Mouse (Mus musculus): ENCODE results near the gene Tmbim6. TPM values are rescaled to one million over a fixed set of nuclear protein-coding genes. Genes with fewer than 3 reads are reported as not detected.

Tmbim6 gene
- polyA plus RNA-seq, 1 experiment from 2014 or later, result 266 TPM

DNA sequence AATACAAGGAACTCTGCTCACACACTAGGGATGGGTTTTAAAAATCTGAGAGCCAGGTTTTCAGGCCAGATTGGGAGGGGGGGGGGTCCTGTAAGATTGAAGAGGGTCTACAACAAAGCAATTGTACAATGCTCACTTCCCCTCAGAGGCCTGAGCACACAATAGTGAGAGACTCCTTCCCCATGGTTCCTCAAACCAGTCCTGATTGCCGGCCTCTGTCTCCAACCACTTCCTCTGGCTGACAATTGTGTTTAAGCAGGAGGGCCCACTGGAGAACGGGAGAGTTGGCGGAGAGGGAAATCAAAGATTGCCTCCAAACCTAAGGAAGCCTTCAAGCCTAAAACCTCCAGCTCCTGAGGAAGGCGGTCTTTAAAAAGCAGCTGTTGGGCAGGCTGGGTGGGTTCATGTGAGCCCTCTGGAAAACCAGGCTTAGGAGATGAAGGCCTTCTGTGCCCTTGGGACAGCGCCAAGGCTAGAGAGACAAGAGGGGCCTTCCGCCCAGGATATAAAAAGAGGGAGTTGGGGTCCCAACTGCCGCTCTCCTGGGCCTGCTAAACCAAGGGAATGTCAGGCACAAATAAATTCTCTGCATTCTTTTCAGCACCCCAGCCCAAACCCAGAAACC lies 63.8 kb downstream of the Tmbim6 start:
- H3K4me3 ChIP-seq, result peak overlapping the region; percentile 82
- WGBS, result 13% methylated on average over 7 of the region's 7 CpGs
- ATAC-seq (ENCODE audit: insufficient number of reproducible peaks, insufficient read depth, low FRiP score, low TSS enrichment, low read depth), result no peak
- H3K9ac ChIP-seq, result peak overlapping the region; percentile 79
- H3K27me3 ChIP-seq, result no peaks in the 10 kb centered on the region
- H3K4me1 ChIP-seq, result peaks cover 40% of the 10 kb centered on the region
- H3K9me3 ChIP-seq, result no peaks in the 10 kb centered on the region
- H3K4me2 ChIP-seq, result peak overlapping the region; percentile 85
- peak overlapping the region; percentile 96 for H3K27ac ChIP-seq
- H3K36me3 ChIP-seq, result peaks cover 14% of the 10 kb centered on the region

DNA sequence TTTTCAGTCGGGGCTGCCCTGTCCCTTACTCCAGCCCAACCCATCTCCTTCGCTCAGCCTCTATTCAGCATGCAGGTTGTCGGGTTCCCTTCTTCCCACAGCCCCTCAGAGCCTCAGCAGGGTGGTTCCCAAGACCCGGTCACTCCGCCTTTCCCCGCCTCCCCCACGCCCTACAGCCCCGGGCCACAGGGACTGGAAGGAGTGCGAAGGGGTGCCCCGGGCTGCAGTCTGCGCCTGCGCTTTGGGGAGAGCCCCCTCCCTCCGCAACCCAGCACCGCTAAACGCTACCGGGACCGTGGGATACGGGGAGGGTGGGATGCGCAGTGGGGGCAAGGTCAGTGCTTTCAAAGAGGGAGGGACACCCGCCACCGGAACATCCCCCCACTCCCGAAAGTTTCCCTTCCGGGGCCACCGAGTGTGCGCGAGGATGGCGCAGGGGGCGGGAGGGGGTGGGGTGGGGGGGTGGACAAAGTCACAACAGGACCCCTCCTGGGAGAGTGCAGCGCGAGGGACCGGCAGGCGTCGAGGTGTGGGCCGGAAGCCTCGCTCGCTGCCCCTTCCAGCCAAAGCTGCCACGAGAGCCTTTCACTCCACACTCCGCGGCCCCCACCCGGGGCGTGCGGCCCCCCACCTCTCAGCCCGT lies 64.4 kb downstream of the Tmbim6 start:
- Histone ChIP-seq H3K27ac (peak overlapping the region; percentile 96), H3K4me1 (peaks cover 40% of the 10 kb centered on the region), H3K4me2 (peak overlapping the region; percentile 85), H3K9ac (peak overlapping the region; percentile 79), H3K27me3 (no peaks in the 10 kb centered on the region), H3K4me3 (peak overlapping the region; percentile 82), H3K36me3 (peaks cover 7% of the 10 kb centered on the region), H3K9me3 (no peaks in the 10 kb centered on the region)
- peak; percentile 40 for ATAC-seq (ENCODE audit: insufficient number of reproducible peaks, insufficient read depth, low FRiP score, low TSS enrichment, low read depth)
- WGBS, result under 1% methylated on average over 38 of the region's 43 CpGs

DNA sequence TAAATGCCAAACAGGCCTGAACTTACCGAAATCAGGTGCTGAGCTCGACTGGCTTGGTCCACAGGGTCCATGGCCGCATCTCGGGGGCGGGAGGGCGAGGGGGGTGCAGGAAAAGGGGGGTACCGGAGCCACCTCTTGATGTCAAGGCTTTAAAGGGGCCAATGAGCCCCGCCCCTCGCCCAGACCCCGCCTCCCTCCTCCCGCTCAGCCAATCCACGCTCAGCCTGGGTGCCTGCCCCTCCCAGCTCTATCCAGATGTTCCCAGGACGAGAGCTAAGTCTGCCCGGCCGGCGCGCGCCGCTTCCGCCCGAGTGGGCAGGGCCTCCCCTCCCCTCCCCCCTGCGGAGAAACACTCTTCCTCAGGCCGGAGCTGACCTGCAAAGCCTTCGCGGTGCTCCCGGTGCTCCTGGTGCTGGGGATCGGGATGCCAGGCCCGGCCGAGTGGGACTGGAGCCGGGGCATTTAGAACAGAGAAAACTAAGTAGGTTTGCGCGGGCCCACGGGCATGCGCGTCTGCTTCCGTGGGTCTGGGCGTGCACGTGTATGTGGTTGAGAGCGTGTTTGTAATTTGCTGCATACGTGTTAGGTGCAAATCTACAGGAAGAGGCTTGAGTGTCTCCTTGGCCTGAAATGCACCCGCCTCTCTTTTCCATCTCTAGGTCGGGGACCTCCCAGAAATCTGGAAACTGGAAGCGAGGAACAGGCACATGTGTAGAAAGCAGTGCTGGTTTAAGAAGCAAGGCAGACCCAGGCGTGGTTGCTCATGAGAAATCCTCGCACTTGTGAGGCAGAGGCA lies 65.1 kb downstream of the Tmbim6 start, which contains the start of gene Nckap5l:
Nckap5l (minus strand) TSS at position 143 of the 796 bp plus-strand sequence.
- peak; percentile 95 for ATAC-seq (ENCODE audit: insufficient number of reproducible peaks, insufficient read depth, low FRiP score, low TSS enrichment, low read depth)
- under 1% methylated on average over 44 of the region's 45 CpGs for WGBS

More for the DNA sequence above, 65.1 kb downstream of the Tmbim6 start, which contains the start of gene Nckap5l:
- Histone ChIP-seq H3K9ac (peak within 1 kb of the TSS; percentile 79), H3K27ac (peak within 1 kb of the TSS; percentile 96), H3K36me3 (0 out of 2 replicates have a peak, but pooled peaks cover under 1% of the 10 kb centered on the region), H3K4me3 (peak within 1 kb of the TSS; percentile 82), H3K27me3 (no peaks in the 10 kb centered on the region), H3K4me2 (peak within 1 kb of the TSS; percentile 85), H3K4me1 (peaks cover 36% of the 10 kb centered on the region), H3K9me3 (no peaks in the 10 kb centered on the region)

Other genes starting within 250 kb of the Tmbim6 start
- 1.4 and 2.0 TPM in 2 replicates for gene Kcnh3, start 168.0 kb upstream of the Tmbim6 start, polyA plus RNA-seq (2015; fragmentation: Nextera tagmentation; extraction: Ambion mirVana)
- gene Mcrs1, start 140.9 kb upstream of the Tmbim6 start, polyA plus RNA-seq (2015; fragmentation: Nextera tagmentation; extraction: Ambion mirVana), result 131 and 146 TPM in 2 replicates
- 82.4 and 83.6 TPM in 2 replicates for gene Prpf40b, start 97.8 kb upstream of the Tmbim6 start, polyA plus RNA-seq (2015; fragmentation: Nextera tagmentation; extraction: Ambion mirVana)
- 0.12 and 0.42 TPM in 2 replicates for gene Fam186b, start 97.0 kb upstream of the Tmbim6 start, polyA plus RNA-seq (2015; fragmentation: Nextera tagmentation; extraction: Ambion mirVana)
- 29.0 and 29.5 TPM in 2 replicates for gene Fmnl3, start 22.4 kb upstream of the Tmbim6 start, polyA plus RNA-seq (2015; fragmentation: Nextera tagmentation; extraction: Ambion mirVana)
- 9.4 and 10.3 TPM in 2 replicates for gene Nckap5l, start 64.9 kb downstream of the Tmbim6 start, polyA plus RNA-seq (2015; fragmentation: Nextera tagmentation; extraction: Ambion mirVana)
- gene Bcdin3d, start 81.8 kb downstream of the Tmbim6 start, polyA plus RNA-seq (2015; fragmentation: Nextera tagmentation; extraction: Ambion mirVana), result 16.3 and 17.3 TPM in 2 replicates
- 0.14 and 0.50 TPM in 2 replicates for gene Faim2, start 135.3 kb downstream of the Tmbim6 start, polyA plus RNA-seq (2015; fragmentation: Nextera tagmentation; extraction: Ambion mirVana)
- not detected in 2 replicates for gene Aqp2, start 186.2 kb downstream of the Tmbim6 start, polyA plus RNA-seq (2015; fragmentation: Nextera tagmentation; extraction: Ambion mirVana)
- gene Aqp5, start 197.9 kb downstream of the Tmbim6 start, polyA plus RNA-seq (2015; fragmentation: Nextera tagmentation; extraction: Ambion mirVana), result 0.24 and 1.2 TPM in 2 replicates
- not detected in 2 replicates for gene Aqp6, start 208.5 kb downstream of the Tmbim6 start, polyA plus RNA-seq (2015; fragmentation: Nextera tagmentation; extraction: Ambion mirVana)